Mouse (Mus musculus): ENCODE measurements around the gene Rsrc1.

Rsrc1 gene

DNA sequence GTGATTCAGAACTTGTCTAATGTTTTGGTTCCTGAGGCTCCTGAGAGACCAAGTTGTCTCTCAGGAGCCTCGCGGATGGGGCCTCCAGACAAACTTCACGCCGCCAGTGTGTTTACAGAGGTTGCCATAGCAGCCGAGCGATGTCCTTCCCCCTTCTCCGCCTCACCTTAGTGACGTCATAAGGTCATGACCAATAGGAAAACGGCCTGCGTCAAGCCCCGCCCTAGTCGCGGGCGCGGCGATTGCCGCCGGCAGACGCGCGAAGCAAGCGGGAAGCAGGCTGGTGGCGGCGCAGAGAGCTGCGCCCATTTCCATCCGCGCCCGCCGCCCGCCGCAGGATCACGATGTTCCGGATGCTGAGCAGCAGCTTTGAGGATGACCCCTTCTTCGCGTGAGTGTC, 392.7 kb downstream of the Rsrc1 start, which contains the start of gene Mlf1:
Mlf1 (plus strand) TSS at position 226 of the 400 bp plus-strand sequence.
- peak; percentile 80 for DNase-seq

GRCm38 (mm10) chr3:67374360-67374778, 393.2 kb downstream of the Rsrc1 start:
- DNase-seq, result no peak

DNA sequence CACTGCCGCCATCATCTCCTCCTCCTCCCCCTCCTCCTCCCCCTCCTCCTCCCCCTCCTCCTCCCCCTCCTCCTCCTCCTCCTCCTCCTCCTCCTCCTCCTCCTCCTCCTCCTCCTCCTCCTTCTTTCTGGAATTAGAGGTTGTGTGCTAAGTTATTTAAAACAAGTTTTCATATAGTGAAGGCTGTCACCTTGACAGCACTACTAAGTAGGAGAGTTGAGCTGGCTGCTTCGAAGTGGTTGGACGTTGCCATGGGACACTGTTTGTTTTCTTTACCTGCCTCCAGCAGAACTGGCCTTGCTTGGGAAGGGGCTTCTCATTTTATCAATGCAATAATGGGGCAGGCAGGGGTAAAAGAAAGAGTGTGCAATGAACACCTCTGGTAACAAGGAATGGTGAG, 393.9 kb downstream of the Rsrc1 start, which contains the start of gene Gm17402:
Gm17402 (minus strand) TSS at position 101 of the 400 bp plus-strand sequence.
- no peak for DNase-seq

DNA sequence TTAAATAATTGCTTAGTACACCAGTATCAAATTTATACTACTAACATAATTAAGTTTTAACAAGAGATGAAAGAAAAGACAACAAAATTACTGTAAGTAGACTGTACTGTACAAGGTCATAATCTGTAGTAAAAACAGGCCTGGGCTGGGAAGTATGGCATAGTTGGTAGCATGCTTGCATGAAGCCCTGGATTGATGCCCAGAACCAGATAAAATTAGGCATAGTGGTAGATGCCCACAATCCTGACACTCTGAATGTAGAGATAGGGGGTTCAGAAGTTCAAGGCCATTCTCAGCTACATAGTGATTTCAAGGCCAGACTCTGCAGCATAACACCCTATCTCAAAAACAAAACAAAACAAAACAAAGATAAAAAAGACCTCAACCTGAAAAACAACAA, 397.0 kb downstream of the Rsrc1 start:
- DNase-seq, result no peak

Data from kidney, adult 18-20 months (tissue).